Mouse (Mus musculus) thymus, postnatal 4 days (tissue): Measurements from ENCODE around the gene Tmem217.

Experiments
- DNase-seq: peaks from one replicate; pipeline ENCODE4 v3.0.0; 2021

Gene Tmem217

DNA sequence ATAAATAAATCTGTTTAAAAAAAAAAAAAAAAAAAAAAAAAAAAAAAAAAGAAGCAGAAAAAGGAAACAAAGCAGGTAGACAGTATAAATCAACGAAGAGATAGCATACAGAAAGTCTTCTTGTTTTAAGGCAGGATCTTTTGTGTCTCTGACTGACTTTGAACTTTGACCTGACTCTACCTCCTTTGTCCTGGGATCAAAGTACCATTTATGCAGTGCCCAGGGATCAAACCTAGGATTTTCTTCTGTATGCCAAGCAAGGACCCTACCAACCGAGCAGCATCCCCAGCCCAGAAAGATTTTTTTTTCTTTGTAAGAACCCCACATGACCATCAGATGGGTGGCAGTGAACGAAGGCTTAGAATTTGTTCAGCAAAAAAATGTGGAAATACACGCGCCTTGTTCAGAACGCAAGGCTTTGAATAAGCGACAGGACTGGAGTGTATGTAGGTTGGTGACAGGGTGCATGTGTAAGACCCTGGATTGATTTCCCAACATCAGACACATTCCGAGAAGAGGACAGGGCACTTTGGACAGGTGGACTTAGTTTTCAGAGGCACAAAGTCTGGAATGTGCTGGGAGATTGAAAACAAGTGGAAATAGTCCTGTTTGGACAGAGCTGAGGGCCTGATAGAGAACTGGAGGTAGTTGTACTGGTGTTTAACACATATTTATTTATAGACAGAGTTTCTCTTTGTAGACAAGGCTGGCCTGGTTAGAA is 63.8 kb downstream of the Tmem217 start:
- DNase-seq, result no peak

DNA sequence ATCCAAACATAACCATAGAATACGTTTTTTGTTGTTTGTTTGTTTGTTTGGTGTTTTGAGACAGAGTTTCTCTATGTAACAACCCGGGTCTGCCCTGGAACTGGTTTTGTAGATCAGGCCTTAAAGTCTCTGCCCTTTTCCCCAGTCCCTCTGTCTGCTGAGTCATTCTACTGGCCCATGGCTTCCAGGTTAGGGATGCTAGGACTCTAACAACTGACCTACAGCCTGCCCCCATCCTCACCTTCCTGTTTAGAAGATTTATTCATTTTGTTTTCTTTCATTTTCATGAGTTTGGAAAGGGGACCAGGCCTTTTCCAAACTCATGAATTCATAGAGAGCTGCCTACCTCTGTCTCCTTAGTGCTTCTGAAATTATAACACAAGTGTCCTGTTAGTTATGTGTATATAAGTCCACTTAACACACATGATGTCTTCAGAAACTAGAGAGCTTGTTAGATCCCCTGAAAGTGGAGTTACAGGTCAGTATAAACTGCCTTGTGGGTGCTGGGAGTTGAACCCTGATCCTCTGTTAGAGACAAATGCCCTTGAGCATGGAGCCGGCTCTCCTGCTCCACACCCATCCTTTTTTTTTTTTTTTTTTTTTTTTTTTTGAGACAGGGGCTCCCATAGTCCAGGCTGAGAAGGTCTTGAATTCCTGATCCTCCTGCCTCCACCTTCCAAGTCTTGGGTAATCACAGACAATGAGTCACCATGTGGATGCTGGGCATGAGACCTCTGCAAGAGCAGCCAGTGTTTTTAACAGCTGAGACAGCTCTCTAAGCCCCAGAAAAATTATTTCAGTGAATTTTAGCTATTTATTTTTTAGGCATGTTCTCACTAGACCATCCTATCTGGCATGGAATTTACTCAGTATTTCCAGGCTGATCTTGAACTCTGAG is 66.6 kb downstream of the Tmem217 start:
- DNase-seq, result no peak

DNA sequence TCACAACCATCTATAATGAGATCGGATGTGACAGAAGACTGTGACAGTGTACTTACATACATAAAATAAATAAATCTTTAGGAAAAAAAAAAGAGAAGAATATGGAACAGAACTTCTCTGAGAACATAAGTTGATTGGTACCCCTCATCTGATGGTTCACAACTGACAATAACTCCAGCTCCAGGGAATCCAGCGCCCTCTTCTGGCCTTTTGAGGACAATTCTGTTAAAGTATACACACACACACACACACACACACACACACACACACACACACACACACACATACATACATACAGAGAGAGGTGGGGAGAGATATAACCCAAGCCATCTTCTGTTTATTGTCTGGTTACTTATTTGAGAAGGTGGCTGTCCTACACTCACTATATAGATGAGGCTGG is 67.8 kb downstream of the Tmem217 start:
- no peak for DNase-seq

DNA sequence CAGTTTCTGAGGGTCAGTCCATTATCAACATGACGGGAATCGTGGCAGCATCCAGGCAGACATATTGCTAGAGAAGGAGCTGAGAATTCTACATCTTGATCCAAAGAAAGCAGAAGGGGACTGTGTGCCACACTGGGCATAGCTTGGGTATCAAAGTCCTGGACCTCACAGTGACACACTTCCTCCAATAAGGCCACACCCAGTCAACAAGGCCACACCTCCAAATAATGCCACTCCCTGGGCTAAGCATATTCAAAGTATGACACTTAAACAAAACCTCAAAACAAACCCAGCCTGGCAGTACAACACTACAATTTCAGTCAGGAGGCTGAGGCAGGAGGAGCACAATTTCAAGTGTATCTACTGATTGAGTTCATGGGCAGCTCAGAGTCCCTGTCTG is 68.9 kb downstream of the Tmem217 start:
- no peak for DNase-seq

- no peak for DNase-seq
Observed at GRCm38 (mm10) chr17:29482632-29483031, 69.6 kb downstream of the Tmem217 start.

- DNase-seq, result no peak
Observed at GRCm38 (mm10) chr17:29480256-29480655, 71.9 kb downstream of the Tmem217 start.

GRCm38 (mm10) chr17:29478271-29478670 is 73.9 kb downstream of the Tmem217 start:
- no peak for DNase-seq

GRCm38 (mm10) chr17:29477357-29477756 is 74.8 kb downstream of the Tmem217 start:
- no peak for DNase-seq

- DNase-seq, result no peak
Observed at GRCm38 (mm10) chr17:29476461-29476860, 75.7 kb downstream of the Tmem217 start.
